Mouse (Mus musculus) cerebellum, postnatal 25 days (tissue): ENCODE results near the gene Mllt10.

Experiments used
- DNase-seq, 2 experiments: peaks; one replicate each; pipeline ENCODE4 v3.0.0; 2021; ENCODE audit warnings: mixed read lengths in 2 of 2

The Mllt10 gene

GRCm38 (mm10) chr2:18034371-18035250, 20.4 kb upstream of the Mllt10 start:
- no peak for DNase-seq

- no peak for DNase-seq
Measured at GRCm38 (mm10) chr2:18037491-18037890, 17.5 kb upstream of the Mllt10 start, which contains the start of gene A930004D18Rik. A930004D18Rik (minus strand) TSS chr2:18037737.

- no peak for DNase-seq
Measured at GRCm38 (mm10) chr2:18038141-18038752, 16.8 kb upstream of the Mllt10 start.

GRCm38 (mm10) chr2:18038895-18039371, 16.1 kb upstream of the Mllt10 start:
- DNase-seq = no peak

GRCm38 (mm10) chr2:18039566-18040290, 15.3 kb upstream of the Mllt10 start:
- DNase-seq = peak; percentile 53 to 62

- peak; percentile 34 to 49 for DNase-seq
Measured at GRCm38 (mm10) chr2:18040347-18041160, 14.5 kb upstream of the Mllt10 start.

GRCm38 (mm10) chr2:18041199-18041885, 13.7 kb upstream of the Mllt10 start:
- DNase-seq = peak; percentile 46 to 52

- DNase-seq = no peak
Measured at GRCm38 (mm10) chr2:18045143-18045780, 9.8 kb upstream of the Mllt10 start.

GRCm38 (mm10) chr2:18045781-18046181, 9.3 kb upstream of the Mllt10 start:
- no peak for DNase-seq

GRCm38 (mm10) chr2:18046186-18046585, 8.9 kb upstream of the Mllt10 start:
- DNase-seq = no peak

GRCm38 (mm10) chr2:18046758-18047645, 8.0 kb upstream of the Mllt10 start:
- DNase-seq = peak; percentile 83 to 85

GRCm38 (mm10) chr2:18047646-18048452, 7.2 kb upstream of the Mllt10 start:
- DNase-seq = peak; percentile 88 to 91

- peak; percentile 43 to 49 for DNase-seq
Measured at GRCm38 (mm10) chr2:18048453-18049075, 6.5 kb upstream of the Mllt10 start, which contains the start of gene Skida1. Skida1 (minus strand) TSS chr2:18049051.

GRCm38 (mm10) chr2:18049279-18049821, 5.7 kb upstream of the Mllt10 start:
- DNase-seq = peak; percentile 22 to 34

- DNase-seq = no peak
Measured at GRCm38 (mm10) chr2:18050018-18050417, 5.0 kb upstream of the Mllt10 start.

GRCm38 (mm10) chr2:18050541-18050985, 4.5 kb upstream of the Mllt10 start:
- no peak for DNase-seq

GRCm38 (mm10) chr2:18051026-18051830, 3.8 kb upstream of the Mllt10 start:
- DNase-seq = no peak
